8 mouse cellular contexts compared by ENCODE assay signal in the genomic region with DNA sequence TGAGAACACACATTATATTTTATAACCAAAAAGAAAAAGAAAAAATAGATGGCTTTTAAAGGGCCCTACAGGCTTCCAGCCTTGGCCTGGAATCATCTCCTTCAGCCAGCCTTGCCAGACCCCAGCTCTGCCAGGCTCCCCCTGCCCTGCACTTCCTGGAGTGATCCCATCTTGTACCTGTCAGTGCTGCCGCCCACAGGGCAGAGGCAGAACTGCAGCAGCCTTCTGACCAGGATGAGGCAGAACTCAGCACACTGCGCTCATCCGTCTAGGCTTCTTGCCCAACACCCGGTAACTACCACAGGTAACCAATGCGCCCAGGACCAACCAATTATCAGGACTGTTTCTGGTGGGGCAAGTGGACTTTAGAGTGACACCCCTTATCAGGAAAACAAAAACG. TPM values are rescaled to one million over a fixed set of nuclear protein-coding genes. Genes with fewer than 3 reads are reported as not detected.
DNase-seq lines count a peak whose midpoint lies in the region; ATAC-seq and TF ChIP-seq lines count a peak whose summit lies in the region.

No protein-coding gene starts in this region.

- no peak overlapping the region for H3K27ac ChIP-seq in hindbrain, embryonic 10.5 days
- no peak overlapping the region for H3K27ac ChIP-seq in hindbrain, embryonic 12.5 days
- no peak overlapping the region for H3K27ac ChIP-seq in embryonic fibroblast, embryonic 13.5 days (ENCODE audit: insufficient read depth, low read length)
- H3K27ac ChIP-seq in kidney, embryonic 14.5 days (ENCODE audit: low read depth, low read length): no peak overlapping the region

- DNase-seq in hindbrain, embryonic 10.5 days (ENCODE audit: low spot score): peak; percentile 57
- DNase-seq in adrenal gland, postnatal 25 days: peak; percentile 55
- peak; percentile 68 for DNase-seq in thymus, postnatal 14 days

- ATAC-seq in hindbrain, embryonic 12.5 days (ENCODE audit: low FRiP score): no peak
- ATAC-seq in kidney, embryonic 14.5 days (ENCODE audit: low FRiP score, low TSS enrichment): 0 out of 2 replicates have a peak, but pooled peaks have one; percentile 28
- ATAC-seq in megakaryocyte-erythroid progenitor cell, adult 5-6 weeks (replicated peaks; ENCODE audit: low FRiP score, low TSS enrichment, poor library complexity, severe bottlenecking): 0 out of 2 replicates have a peak, but pooled peaks have one; percentile 47

- peaks cover 9% of the 10 kb centered on the region for H3K27me3 ChIP-seq in hindbrain, embryonic 10.5 days (ENCODE audit: insufficient read depth, poor library complexity, severe bottlenecking)
- peaks cover 3% of the 10 kb centered on the region for H3K27me3 ChIP-seq in hindbrain, embryonic 12.5 days
- no peaks in the 10 kb centered on the region for H3K27me3 ChIP-seq in C2C12 (ENCODE audit: control insufficient read depth, insufficient read depth, insufficient read length)
- no peaks in the 10 kb centered on the region for H3K27me3 ChIP-seq in kidney, embryonic 14.5 days (ENCODE audit: control insufficient read depth, insufficient read depth, low read length)

- TF ChIP-seq POLR2A in embryonic fibroblast, embryonic 13.5 days (IDR thresholded peaks at IDR 0.05; ENCODE audit: low read depth, low read length): no peak

- no peak overlapping the region for H3K9ac ChIP-seq in hindbrain, embryonic 12.5 days
- H3K9ac ChIP-seq in kidney, embryonic 14.5 days (ENCODE audit: low read depth, low read length): no peak overlapping the region

- H3K79me3 ChIP-seq in C2C12 (ENCODE audit: low read depth): no peaks in the 10 kb centered on the region

- no peaks in the 10 kb centered on the region for H3K36me3 ChIP-seq in hindbrain, embryonic 10.5 days
- no peaks in the 10 kb centered on the region for H3K36me3 ChIP-seq in hindbrain, embryonic 12.5 days
- no peaks in the 10 kb centered on the region for H3K36me3 ChIP-seq in C2C12 (ENCODE audit: control insufficient read depth, insufficient read depth)
- no peaks in the 10 kb centered on the region for H3K36me3 ChIP-seq in kidney, embryonic 14.5 days (ENCODE audit: control insufficient read depth, insufficient read depth, low read length)

- peaks cover 20% of the 10 kb centered on the region for H3K4me1 ChIP-seq in hindbrain, embryonic 10.5 days (replicated peaks)
- peaks cover 12% of the 10 kb centered on the region for H3K4me1 ChIP-seq in hindbrain, embryonic 12.5 days
- H3K4me1 ChIP-seq in embryonic fibroblast, embryonic 13.5 days (ENCODE audit: control insufficient read depth, insufficient read depth, low read length): 0 out of 2 replicates have a peak, but pooled peaks cover 6% of the 10 kb centered on the region
- H3K4me1 ChIP-seq in kidney, embryonic 14.5 days (ENCODE audit: control insufficient read depth, insufficient read depth, low read length): no peaks in the 10 kb centered on the region

- no peak overlapping the region for H3K4me2 ChIP-seq in hindbrain, embryonic 12.5 days (replicated peaks)
- H3K4me2 ChIP-seq in kidney, embryonic 14.5 days (replicated peaks; ENCODE audit: low read depth, low read length): no peak overlapping the region

- no peaks in the 10 kb centered on the region for H3K79me2 ChIP-seq in C2C12 (ENCODE audit: control insufficient read depth, insufficient read depth)

- H3ac ChIP-seq in C2C12 (ENCODE audit: control insufficient read depth, insufficient read length, low read depth): no peak overlapping the region

- H3K9me3 ChIP-seq in hindbrain, embryonic 10.5 days: no peaks in the 10 kb centered on the region
- no peaks in the 10 kb centered on the region for H3K9me3 ChIP-seq in hindbrain, embryonic 12.5 days (replicated peaks)
- no peaks in the 10 kb centered on the region for H3K9me3 ChIP-seq in kidney, embryonic 14.5 days (ENCODE audit: control insufficient read depth, low read length)

- 44% methylated on average over 6 of the region's 6 CpGs for WGBS in hindbrain, embryonic 10.5 days
- 47% methylated on average over 6 of the region's 6 CpGs for WGBS in hindbrain, embryonic 12.5 days
- WGBS in kidney, embryonic 14.5 days: 50% methylated on average over 6 of the region's 6 CpGs

- H3K4me3 ChIP-seq in hindbrain, embryonic 10.5 days: no peak overlapping the region
- H3K4me3 ChIP-seq in hindbrain, embryonic 12.5 days: no peak overlapping the region
- H3K4me3 ChIP-seq in C2C12 (ENCODE audit: insufficient read depth, poor library complexity, severe bottlenecking): no peak overlapping the region
- no peak overlapping the region for H3K4me3 ChIP-seq in embryonic fibroblast, embryonic 13.5 days (ENCODE audit: insufficient read depth, low read length)
- H3K4me3 ChIP-seq in kidney, embryonic 14.5 days (ENCODE audit: low read length): no peak overlapping the region

- TF ChIP-seq CTCF in C2C12 (IDR thresholded peaks at IDR 0.05; ENCODE audit: control insufficient read depth, insufficient read depth, insufficient read length): peak; percentile 86
- TF ChIP-seq CTCF in embryonic fibroblast, embryonic 13.5 days (IDR thresholded peaks at IDR 0.05; ENCODE audit: borderline replicate concordance, insufficient read depth, low read length): peak; percentile 79

TF ChIP-seq in C2C12, 6 proteins besides CTCF, POLR2A, EP300 and RAD21:
- TF ChIP-seq MAX (IDR thresholded peaks at IDR 0.05) (no peak), USF1 (IDR thresholded peaks at IDR 0.05; ENCODE audit: low read depth) (no peak), FOSL1 (IDR thresholded peaks at IDR 0.05; ENCODE audit: insufficient read depth, low read length, poor library complexity, severe bottlenecking) (no peak), MYOD1 (IDR thresholded peaks at IDR 0.05; ENCODE audit: control insufficient read depth, insufficient read length, low read depth) (no peak), CEBPB (IDR thresholded peaks at IDR 0.05; ENCODE audit: low read depth) (no peak), MYOG (IDR thresholded peaks at IDR 0.05; ENCODE audit: control insufficient read depth, extremely low read depth, insufficient read length) (no peak)

RNA-seq across cellular contexts. Expression of gene Lingo1, which starts 22.0 kb away (rescaled TPM):
- 5.1 and 9.9 TPM in 2 replicates for polyA plus RNA-seq in hindbrain, embryonic 10.5 days (2016; fragmentation: Nextera tagmentation; extraction: Ambion mirVana)
- polyA plus RNA-seq in hindbrain, embryonic 12.5 days (2016; fragmentation: Nextera tagmentation; extraction: Ambion mirVana): 35.6 and 36.9 TPM in 2 replicates
- 0.37 TPM for polyA plus RNA-seq in C2C12 (2012; fragmentation: generic; extraction: Trizol)
- 0.86 and 1.1 TPM in 2 replicates for total RNA-seq in adrenal gland, postnatal 25 days (2021)
- 3.7 and 5.2 TPM in 2 replicates for polyA plus RNA-seq in embryonic fibroblast, embryonic 13.5 days (2011; ENCODE audit: insufficient read length, low read depth, missing spikeins)
- 4.3 and 4.6 TPM in 2 replicates for polyA plus RNA-seq in kidney, embryonic 14.5 days (2014; fragmentation: Nextera tagmentation; extraction: Ambion mirVana)
- not detected in 2 replicates for total RNA-seq in megakaryocyte-erythroid progenitor cell, adult 5-6 weeks (2014; fragmentation: Nextera tagmentation)
- total RNA-seq in megakaryocyte-erythroid progenitor cell, adult 5-6 weeks (2017): not detected in 2 replicates
